Mouse (Mus musculus) testis, adult 2 months (tissue): Measurements from ENCODE around the gene Tbc1d9. TPM values are rescaled to one million over a fixed set of nuclear protein-coding genes. Genes with fewer than 3 reads are reported as not detected.

ENCODE experiments used
- H3K27ac ChIP-seq: fragments of 200-500 bp; 2 replicates; pipeline ENCODE4 v1.5.1; 2012; ENCODE audit warnings: low read depth, low read length; ENCODE audit not compliant: control insufficient read depth, insufficient read depth
- H3K27me3 ChIP-seq: fragments of 200-500 bp; 2 replicates; pipeline ENCODE4 v1.6.1; 2012; ENCODE audit warnings: mild to moderate bottlenecking, low read length, moderate library complexity; ENCODE audit not compliant: control insufficient read depth, insufficient read depth
- H3K36me3 ChIP-seq: fragments of 200-500 bp; 2 replicates; pipeline ENCODE4 v1.6.1; 2012; ENCODE audit warnings: mild to moderate bottlenecking, low read length; ENCODE audit not compliant: control insufficient read depth, insufficient read depth
- H3K4me1 ChIP-seq: fragments of 200-500 bp; 2 replicates; pipeline ENCODE4 v1.6.1; 2012; ENCODE audit warnings: low read length; ENCODE audit not compliant: control insufficient read depth, insufficient read depth
- H3K4me3 ChIP-seq: fragments of 200-500 bp; 2 replicates; pipeline ENCODE4 v1.5.1; 2012; ENCODE audit warnings: low read depth, mild to moderate bottlenecking, low read length, moderate library complexity, mixed read lengths; ENCODE audit not compliant: control insufficient read depth
- CTCF ChIP-seq: fragments of 200-500 bp; IDR thresholded peaks from 2 replicates; pipeline ENCODE4 v1.5.1; 2012; ENCODE audit warnings: low read depth, mild to moderate bottlenecking, inconsistent platforms, low read length, moderate library complexity; ENCODE audit not compliant: control insufficient read depth, insufficient read depth, insufficient replicate concordance
- POLR2A ChIP-seq: fragments of 200-500 bp; IDR thresholded peaks from 2 replicates; pipeline ENCODE4 v1.6.1; 2012; ENCODE audit warnings: low read depth, mild to moderate bottlenecking, inconsistent platforms, low read length, moderate library complexity; ENCODE audit not compliant: control insufficient read depth
- polyA plus RNA-seq: library from polyadenylated mRNA; depleted of rRNA; stranded (reverse); fragments of >200 nt; gene quantifications from 2 replicates; pipeline ENCODE4 v1.2.3, GENCODE M21; 2012

The Tbc1d9 gene
- polyA plus RNA-seq, 1 experiment = 47.0 TPM

DNA sequence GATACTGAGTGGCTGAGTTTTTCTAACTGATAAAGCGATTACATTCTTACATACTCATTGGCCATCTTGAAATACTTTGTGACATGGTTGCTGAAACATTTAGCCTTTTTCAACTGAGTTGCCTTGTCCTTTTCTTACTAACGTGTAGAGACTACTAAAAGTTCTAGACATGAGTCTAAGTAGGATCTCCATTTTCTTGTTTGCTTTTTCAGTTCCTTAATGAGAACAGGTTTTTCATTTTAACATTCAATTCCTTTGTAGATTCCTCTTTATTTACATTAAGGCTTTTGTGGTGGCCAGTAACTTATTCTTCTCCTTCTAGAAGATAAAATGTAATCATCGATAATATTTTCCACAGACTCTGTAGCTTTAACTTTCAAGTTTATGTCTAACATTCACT lies 4.0 kb downstream of the Tbc1d9 start:
- peaks cover 7% of the 10 kb centered on the region for H3K4me1 ChIP-seq
- H3K27ac ChIP-seq = no peak overlapping the region
- no peak overlapping the region for H3K4me3 ChIP-seq
- H3K36me3 ChIP-seq = no peaks in the 10 kb centered on the region
- no peak for TF ChIP-seq CTCF
- TF ChIP-seq POLR2A = no peak
- no peaks in the 10 kb centered on the region for H3K27me3 ChIP-seq

GRCm38 (mm10) chr8:83169709-83170108 lies 4.6 kb downstream of the Tbc1d9 start:
- no peak overlapping the region for H3K4me3 ChIP-seq
- no peaks in the 10 kb centered on the region for H3K27me3 ChIP-seq
- no peak overlapping the region for H3K27ac ChIP-seq
- H3K36me3 ChIP-seq = no peaks in the 10 kb centered on the region
- H3K4me1 ChIP-seq = peaks cover 7% of the 10 kb centered on the region
- TF ChIP-seq CTCF = no peak
- TF ChIP-seq POLR2A = no peak

DNA sequence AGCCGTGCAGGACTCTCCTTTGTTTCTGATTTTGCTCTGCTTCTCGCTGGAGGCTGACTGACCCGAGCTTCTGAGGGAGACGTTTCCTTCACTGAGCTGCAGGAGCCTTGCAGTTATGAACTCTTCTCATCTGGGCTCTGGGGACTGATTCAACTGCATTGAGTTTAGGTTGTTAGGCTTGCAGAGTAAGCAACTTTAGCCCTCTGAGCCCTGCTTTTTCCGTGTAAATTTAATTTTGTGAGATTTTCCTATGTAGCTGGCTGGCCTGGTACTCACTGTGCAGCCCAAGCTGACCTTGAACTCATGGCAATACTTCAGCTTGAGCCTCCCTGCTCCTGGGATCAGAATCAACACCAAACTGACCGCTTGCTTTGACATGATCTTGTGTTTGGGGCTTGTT lies 5.7 kb downstream of the Tbc1d9 start:
- TF ChIP-seq POLR2A = no peak
- no peak for TF ChIP-seq CTCF

DNA sequence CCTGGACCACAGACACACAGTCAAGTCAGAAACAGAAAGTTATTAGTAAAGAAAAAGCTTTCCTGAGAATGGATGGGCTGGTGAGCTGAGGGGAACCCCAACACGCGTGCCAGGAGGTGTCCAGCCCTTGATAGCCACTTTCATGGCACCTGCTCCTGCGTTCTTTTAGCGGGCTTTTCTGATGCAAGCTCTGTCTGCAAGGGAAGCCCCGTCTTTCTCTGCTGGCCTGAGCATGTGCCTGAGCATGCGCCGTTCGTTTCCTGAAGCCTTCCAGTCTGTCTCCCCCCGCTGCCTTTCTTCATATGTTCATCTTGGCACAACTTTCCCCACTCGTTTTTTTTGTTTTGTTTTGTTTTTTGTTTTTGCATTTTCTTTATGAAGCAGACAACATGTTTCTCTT lies 10.5 kb downstream of the Tbc1d9 start:
- Histone ChIP-seq H3K36me3 (no peaks in the 10 kb centered on the region), H3K4me3 (no peak overlapping the region), H3K4me1 (no peaks in the 10 kb centered on the region; the same call in 1 of the 2 replicates), H3K27ac (no peak overlapping the region), H3K27me3 (no peaks in the 10 kb centered on the region)
- TF ChIP-seq CTCF (no peak), POLR2A (no peak)

More for the DNA sequence above, 5.7 kb downstream of the Tbc1d9 start:
- no peaks in the 10 kb centered on the region for H3K27me3 ChIP-seq
- peaks cover 4% of the 10 kb centered on the region for H3K4me1 ChIP-seq
- H3K36me3 ChIP-seq = no peaks in the 10 kb centered on the region
- H3K27ac ChIP-seq = no peak overlapping the region
- no peak overlapping the region for H3K4me3 ChIP-seq

- H3K27me3 ChIP-seq = no peaks in the 10 kb centered on the region
- no peak overlapping the region for H3K27ac ChIP-seq
- no peaks in the 10 kb centered on the region for H3K36me3 ChIP-seq
- no peak overlapping the region for H3K4me3 ChIP-seq
- no peaks in the 10 kb centered on the region; the same call in 1 of the 2 replicates for H3K4me1 ChIP-seq
- TF ChIP-seq CTCF (no peak), POLR2A (no peak)
These were observed 11.6 kb downstream of the Tbc1d9 start for GRCm38 (mm10) chr8:83176785-83177184.

DNA sequence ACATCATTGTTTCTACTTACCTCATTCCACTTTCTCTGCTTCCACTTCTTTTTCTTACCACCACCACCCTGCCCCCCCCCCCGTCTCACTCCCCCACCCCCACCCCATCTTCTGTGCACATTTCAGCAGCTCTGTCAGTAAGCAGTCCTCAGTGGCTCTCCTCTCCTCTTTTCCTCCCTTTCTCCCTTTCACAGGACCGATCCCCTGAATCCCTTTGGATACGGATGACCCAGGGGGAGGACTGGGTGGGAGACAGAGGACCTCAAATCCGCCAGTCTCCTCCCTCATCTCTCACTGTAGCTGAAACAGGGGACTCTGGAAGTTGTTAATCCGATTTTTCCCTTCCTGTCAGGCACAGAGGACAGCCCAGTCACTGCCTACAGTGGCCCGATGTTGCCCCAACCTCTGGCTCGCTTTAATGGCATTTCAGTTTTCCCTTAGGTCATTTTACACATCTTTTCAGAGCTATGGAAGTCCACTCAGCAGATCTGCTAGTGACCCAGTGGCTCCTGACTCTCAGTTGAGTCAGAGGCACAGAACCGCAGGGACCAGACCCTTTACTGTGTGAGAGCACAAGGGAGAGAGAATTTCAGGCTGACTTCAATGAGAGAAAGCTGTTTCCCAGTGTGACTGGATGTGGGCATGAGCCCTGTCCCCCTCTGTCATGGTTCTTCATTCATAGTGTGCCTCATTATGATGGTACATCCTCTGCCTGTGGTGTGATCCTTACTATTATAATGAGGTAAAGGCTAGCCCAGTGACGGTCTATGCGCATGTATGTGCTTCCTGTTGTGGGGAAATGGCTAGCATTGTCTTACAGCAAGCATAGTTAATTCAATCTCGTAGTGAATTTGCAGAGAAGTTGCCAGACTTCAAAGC lies 12.4 kb downstream of the Tbc1d9 start:
- TF ChIP-seq CTCF = no peak
- no peak for TF ChIP-seq POLR2A
- Histone ChIP-seq H3K27ac (no peak overlapping the region), H3K4me3 (no peak overlapping the region), H3K36me3 (no peaks in the 10 kb centered on the region), H3K4me1 (no peaks in the 10 kb centered on the region; the same call in 1 of the 2 replicates), H3K27me3 (no peaks in the 10 kb centered on the region)

DNA sequence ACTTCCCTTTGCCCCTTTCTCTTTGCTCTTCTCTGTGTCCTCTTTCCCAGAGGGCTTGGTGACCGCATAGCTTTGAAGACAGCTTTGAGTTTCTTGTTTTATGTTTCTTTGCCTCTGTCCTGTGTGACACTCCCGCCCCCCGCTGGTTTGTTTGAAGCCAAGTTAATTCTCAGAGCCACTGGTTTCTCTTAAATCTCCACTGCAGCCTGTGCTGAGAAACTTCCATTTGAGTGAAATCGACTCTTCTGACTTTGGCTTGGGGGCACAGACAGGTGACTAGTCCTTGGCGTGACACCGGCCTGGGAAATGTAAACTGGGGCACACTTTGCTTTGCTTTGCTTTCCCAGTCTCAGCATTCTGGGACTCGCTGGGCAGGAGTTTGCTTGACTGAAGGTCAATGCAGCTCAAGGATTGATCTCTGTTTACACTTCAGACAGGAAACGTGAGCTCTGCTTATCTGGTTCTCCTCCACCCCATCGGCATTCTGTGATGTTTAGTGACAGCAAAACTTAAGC lies 13.1 kb downstream of the Tbc1d9 start:
- TF ChIP-seq CTCF = no peak
- no peak for TF ChIP-seq POLR2A
- no peaks in the 10 kb centered on the region; the same call in 1 of the 2 replicates for H3K4me1 ChIP-seq
- H3K4me3 ChIP-seq = no peak overlapping the region
- H3K27ac ChIP-seq = no peak overlapping the region
- no peaks in the 10 kb centered on the region for H3K27me3 ChIP-seq
- no peaks in the 10 kb centered on the region for H3K36me3 ChIP-seq
